34 mouse cellular contexts compared by ENCODE assay signal in the genomic region with DNA sequence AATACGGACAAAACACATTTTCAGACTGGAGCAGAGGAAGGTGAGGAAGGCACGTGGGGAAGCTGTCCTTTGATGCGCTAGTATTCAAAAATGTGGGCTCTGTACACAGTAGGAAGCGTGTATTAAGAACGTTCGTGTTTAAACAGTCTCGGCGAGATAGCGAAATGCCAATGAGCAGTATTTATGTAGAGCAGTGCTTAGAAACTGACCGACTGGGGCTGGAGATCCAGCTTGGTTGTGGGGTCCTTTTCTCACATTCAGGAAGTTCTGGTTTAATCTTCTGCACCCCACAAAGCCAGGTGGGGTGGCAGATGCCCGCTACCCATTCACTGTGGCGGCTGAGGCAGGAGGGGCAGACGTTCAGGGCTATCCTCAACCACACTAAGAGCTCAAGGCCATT.
"Had no signal": no experiment of that assay in that cellular context is flagged by ENCODE, and none has a peak within 500 bp of the region (broad histone marks: within the 10 kb centered on the region; RNA-seq: fewer than 3 reads in every experiment).

No protein-coding gene starts in this region.

- H3K4me2 ChIP-seq: heart, embryonic 11.5 days; heart, embryonic 12.5 days; heart, embryonic 13.5 days; heart, embryonic 15.5 days; hindbrain, embryonic 12.5 days; hindbrain, embryonic 13.5 days; hindbrain, embryonic 14.5 days; hindbrain, embryonic 15.5 days; intestine, embryonic 15.5 days; kidney, embryonic 15.5 days had no signal

- H3K27me3 ChIP-seq: heart, embryonic 12.5 days; heart, embryonic 13.5 days; heart, embryonic 15.5 days; hindbrain, embryonic 12.5 days; hindbrain, embryonic 13.5 days; hindbrain, embryonic 15.5 days; intestine, embryonic 15.5 days; kidney, embryonic 15.5 days had no signal

- H3K4me1 ChIP-seq: heart, embryonic 10.5 days; heart, embryonic 12.5 days; heart, embryonic 15.5 days; hindbrain, embryonic 12.5 days; hindbrain, embryonic 13.5 days; hindbrain, embryonic 15.5 days; intestine, embryonic 15.5 days; kidney, embryonic 15.5 days had no signal

- H3K9ac ChIP-seq: heart, embryonic 12.5 days; heart, embryonic 13.5 days; heart, embryonic 15.5 days; hindbrain, embryonic 12.5 days; hindbrain, embryonic 13.5 days; hindbrain, embryonic 14.5 days; hindbrain, embryonic 15.5 days; intestine, embryonic 15.5 days; kidney, embryonic 15.5 days had no signal

- ATAC-seq: hindbrain, embryonic 16.5 days; hindbrain, postnatal 0 days; inflammation-experienced regulatory T-cells, adult 6 months; intestine, embryonic 15.5 days; intestine, embryonic 16.5 days; intestine, postnatal 0 days had no signal

- DNase-seq: heart, postnatal 10 days; heart, postnatal 36 days; heart, postnatal 4 days; kidney, adult 11 months; kidney, adult 18-20 months; kidney, adult 2 months; kidney, adult 8-10 months; kidney, adult 9 months; kidney, postnatal 10 days; kidney, postnatal 14 days; kidney, postnatal 25 days; kidney, postnatal 36 days; kidney, postnatal 4 days; layer of hippocampus, adult 9-11 months; layer of hippocampus, postnatal 36 days had no signal

- H3K36me3 ChIP-seq: heart, embryonic 10.5 days; heart, embryonic 12.5 days; heart, embryonic 13.5 days; heart, embryonic 15.5 days; hindbrain, embryonic 10.5 days; hindbrain, embryonic 12.5 days; hindbrain, embryonic 13.5 days; hindbrain, embryonic 15.5 days; intestine, embryonic 15.5 days; kidney, embryonic 15.5 days had no signal

- H3K9me3 ChIP-seq: heart, embryonic 10.5 days; heart, embryonic 12.5 days; heart, embryonic 13.5 days; heart, embryonic 15.5 days; hindbrain, embryonic 10.5 days; hindbrain, embryonic 12.5 days; hindbrain, embryonic 13.5 days; hindbrain, embryonic 15.5 days; intestine, embryonic 15.5 days; kidney, embryonic 15.5 days had no signal

- H3K4me3 ChIP-seq: heart, embryonic 10.5 days; heart, embryonic 12.5 days; heart, embryonic 13.5 days; heart, embryonic 15.5 days; hindbrain, embryonic 10.5 days; hindbrain, embryonic 12.5 days; hindbrain, embryonic 13.5 days; hindbrain, embryonic 15.5 days; intestine, embryonic 15.5 days; kidney, embryonic 15.5 days; layer of hippocampus, adult 2 months had no signal

- H3K27ac ChIP-seq: heart, embryonic 10.5 days; heart, embryonic 13.5 days; heart, embryonic 15.5 days; hindbrain, embryonic 10.5 days; hindbrain, embryonic 12.5 days; hindbrain, embryonic 13.5 days; hindbrain, embryonic 14.5 days; hindbrain, embryonic 15.5 days; hindbrain, postnatal 0 days; intestine, embryonic 15.5 days; kidney, embryonic 15.5 days; kidney, postnatal 0 days; layer of hippocampus, adult 2 months had no signal
